Mouse (Mus musculus) E14TG2a.4 (cell line): ENCODE measurements at regions not wholly inside any gene's neighbourhood (a gene's known extent, or its start where the extent isn't known, plus 50 kb on each side); places are given as distances from the start of the nearest gene placed in this dataset.

ENCODE experiments used
- CTCF ChIP-seq: conservative IDR thresholded peaks from 2 replicates; pipeline ENCODE4 v1.5.1; 2014; ENCODE audit warnings: low read length
- NANOG ChIP-seq: IDR thresholded peaks from 2 replicates; pipeline ENCODE4 v1.6.1; 2014; ENCODE audit warnings: borderline replicate concordance, low read length, mixed read lengths
- POU5F1 ChIP-seq: IDR thresholded peaks from 2 replicates; pipeline ENCODE4 v1.6.1; 2014; ENCODE audit warnings: low read length, borderline replicate concordance

DNA sequence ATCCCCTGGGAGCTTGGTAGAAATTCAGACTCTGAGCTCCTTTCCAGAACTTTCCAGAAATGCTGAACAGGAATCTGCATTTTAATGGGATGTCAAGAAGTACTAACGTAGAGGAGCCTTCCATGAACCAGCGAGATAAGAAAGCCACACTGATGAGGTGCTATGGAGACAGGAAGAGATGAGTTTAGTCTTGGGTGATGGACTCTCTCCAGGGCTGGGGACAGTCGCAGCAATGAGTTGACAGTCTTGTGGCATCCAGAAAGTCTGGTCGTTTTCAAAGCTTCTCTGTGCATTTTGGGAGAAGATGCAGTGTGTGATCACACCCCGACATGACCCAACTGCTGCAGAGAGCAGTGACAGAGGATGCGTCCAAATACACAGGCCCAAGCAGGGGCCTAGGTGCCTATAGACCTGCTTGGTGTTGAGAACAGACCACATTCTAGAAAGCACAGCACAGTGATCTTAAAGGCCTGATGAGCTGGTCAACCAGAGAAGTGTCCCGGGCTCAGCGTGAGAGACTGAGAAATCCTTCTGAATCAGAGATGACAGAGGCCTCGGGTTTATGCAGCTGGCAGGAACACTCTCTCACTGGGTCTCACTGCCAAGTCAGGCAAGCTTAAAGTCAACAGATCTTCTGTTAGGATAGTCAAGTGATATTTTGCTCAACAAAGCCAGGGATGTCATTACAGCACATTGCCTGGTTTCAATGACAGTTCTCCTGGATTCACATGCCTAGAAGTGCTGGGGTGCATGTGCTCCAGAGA is 65.1 kb upstream of the E2f3 start:
- TF ChIP-seq CTCF = no peak
- no peak for TF ChIP-seq NANOG
- TF ChIP-seq POU5F1 = no peak
